Mouse (Mus musculus) CH12.LX (cell line): ENCODE results near the gene Dnah12.

ENCODE experiments used
- MEF2A ChIP-seq: IDR thresholded peaks from 2 replicates; pipeline ENCODE4 v1.6.1; 2014; ENCODE audit warnings: low read depth, mild to moderate bottlenecking, inconsistent platforms, low read length, improper control_type of control experiment, borderline replicate concordance
- POLR2A ChIP-seq: IDR thresholded peaks from 2 replicates; pipeline ENCODE4 v1.6.1; 2011; ENCODE audit warnings: low read depth, mild to moderate bottlenecking, improper control_type of control experiment, low read length
- ZC3H11A ChIP-seq: IDR thresholded peaks from 2 replicates; pipeline ENCODE4 v1.6.1; 2012; ENCODE audit warnings: low read depth, mild to moderate bottlenecking, inconsistent platforms, low read length, improper control_type of control experiment

DNA sequence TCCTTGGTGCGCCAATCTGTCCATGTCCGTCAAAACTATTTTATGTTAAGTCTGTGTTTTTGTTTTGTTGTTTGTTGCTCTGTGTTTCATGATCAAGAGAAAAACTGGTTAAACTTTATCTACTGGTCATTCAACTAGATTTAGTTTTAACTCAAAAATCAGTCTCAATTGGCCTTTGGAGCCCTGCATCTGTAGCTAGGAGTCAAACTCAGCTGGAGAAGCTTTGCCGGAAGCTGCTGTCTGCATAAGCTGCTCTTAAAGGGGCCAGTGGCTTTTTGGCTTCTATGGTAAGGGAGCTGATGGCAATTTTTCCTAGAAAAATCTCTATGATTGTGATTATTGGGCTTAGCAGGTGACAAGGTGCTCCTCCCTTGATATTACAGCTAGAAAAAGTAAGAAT lies 241.8 kb downstream of the Dnah12 start:
- TF ChIP-seq POLR2A (no peak), ZC3H11A (no peak), MEF2A (no peak)
